Mouse (Mus musculus): ENCODE data around the gene Ankmy1. TPM values are rescaled to one million over a fixed set of nuclear protein-coding genes. Genes with fewer than 3 reads are reported as not detected.

Ankmy1 gene
- polyA plus RNA-seq, 1 experiment from 2014 or later: 2.4 TPM

GRCm38 (mm10) chr1:92872666-92873065 lies 30.0 kb downstream of the Ankmy1 start:
- Histone ChIP-seq H3K4me1 (ENCODE audit: control insufficient read depth, insufficient read depth, low read length) (no peaks in the 10 kb centered on the region), H3K9ac (ENCODE audit: low read length) (no peak overlapping the region), H3K27ac (ENCODE audit: low read depth, low read length) (no peak overlapping the region), H3K9me3 (replicated peaks; ENCODE audit: control insufficient read depth, low read length) (no peaks in the 10 kb centered on the region), H3K27me3 (replicated peaks; ENCODE audit: control insufficient read depth, insufficient read depth, low read length) (no peaks in the 10 kb centered on the region), H3K4me3 (ENCODE audit: low read depth, low read length) (no peak overlapping the region), H3K36me3 (ENCODE audit: control insufficient read depth, insufficient read depth, low read length) (no peaks in the 10 kb centered on the region), H3K4me2 (ENCODE audit: low read length) (no peak overlapping the region)
- ATAC-seq (no peak), DNase-seq (ENCODE audit: low spot score) (no peak)
- 89% methylated on average over 7 of the region's 7 CpGs for WGBS

GRCm38 (mm10) chr1:92869985-92870384 lies 32.7 kb downstream of the Ankmy1 start:
- ATAC-seq (no peak), DNase-seq (ENCODE audit: low spot score) (no peak)
- Histone ChIP-seq H3K4me1 (ENCODE audit: control insufficient read depth, insufficient read depth, low read length) (peaks cover 5% of the 10 kb centered on the region), H3K9ac (ENCODE audit: low read length) (no peak overlapping the region), H3K4me3 (ENCODE audit: low read depth, low read length) (no peak overlapping the region), H3K27me3 (replicated peaks; ENCODE audit: control insufficient read depth, insufficient read depth, low read length) (no peaks in the 10 kb centered on the region), H3K4me2 (ENCODE audit: low read length) (no peak overlapping the region), H3K9me3 (replicated peaks; ENCODE audit: control insufficient read depth, low read length) (no peaks in the 10 kb centered on the region), H3K36me3 (ENCODE audit: control insufficient read depth, insufficient read depth, low read length) (no peaks in the 10 kb centered on the region), H3K27ac (ENCODE audit: low read depth, low read length) (no peak overlapping the region)
- 83% methylated on average over 2 of the region's 2 CpGs for WGBS

- H3K36me3 ChIP-seq (ENCODE audit: control insufficient read depth, insufficient read depth, low read length): no peaks in the 10 kb centered on the region
- H3K4me1 ChIP-seq (ENCODE audit: control insufficient read depth, insufficient read depth, low read length): peaks cover 5% of the 10 kb centered on the region
- H3K9me3 ChIP-seq (replicated peaks; ENCODE audit: control insufficient read depth, low read length): no peaks in the 10 kb centered on the region
- DNase-seq (ENCODE audit: low spot score) (no peak), ATAC-seq (no peak)
- H3K4me2 ChIP-seq (ENCODE audit: low read length): no peak overlapping the region
- no peaks in the 10 kb centered on the region for H3K27me3 ChIP-seq (replicated peaks; ENCODE audit: control insufficient read depth, insufficient read depth, low read length)
- no peak overlapping the region for H3K9ac ChIP-seq (ENCODE audit: low read length)
- 63% methylated on average over 2 of the region's 2 CpGs for WGBS
- no peak overlapping the region for H3K27ac ChIP-seq (ENCODE audit: low read depth, low read length)
- H3K4me3 ChIP-seq (ENCODE audit: low read depth, low read length): no peak overlapping the region
Measured at GRCm38 (mm10) chr1:92866170-92866569, 36.5 kb downstream of the Ankmy1 start.

GRCm38 (mm10) chr1:92863268-92863667 lies 39.4 kb downstream of the Ankmy1 start:
- H3K27ac ChIP-seq (ENCODE audit: low read depth, low read length): no peak overlapping the region
- H3K4me3 ChIP-seq (ENCODE audit: low read depth, low read length): no peak overlapping the region
- H3K9ac ChIP-seq (ENCODE audit: low read length): no peak overlapping the region
- peaks cover 28% of the 10 kb centered on the region for H3K36me3 ChIP-seq (ENCODE audit: control insufficient read depth, insufficient read depth, low read length)
- H3K27me3 ChIP-seq (replicated peaks; ENCODE audit: control insufficient read depth, insufficient read depth, low read length): no peaks in the 10 kb centered on the region
- WGBS: 86% methylated on average over 4 of the region's 4 CpGs
- H3K4me1 ChIP-seq (ENCODE audit: control insufficient read depth, insufficient read depth, low read length): peaks cover 5% of the 10 kb centered on the region
- H3K4me2 ChIP-seq (ENCODE audit: low read length): no peak overlapping the region
- DNase-seq (ENCODE audit: low spot score) (no peak), ATAC-seq (no peak)
- H3K9me3 ChIP-seq (replicated peaks; ENCODE audit: control insufficient read depth, low read length): no peaks in the 10 kb centered on the region

GRCm38 (mm10) chr1:92861503-92861902 lies 41.2 kb downstream of the Ankmy1 start:
- peaks cover 46% of the 10 kb centered on the region for H3K36me3 ChIP-seq (ENCODE audit: control insufficient read depth, insufficient read depth, low read length)
- ATAC-seq: 0 out of 2 replicates have a peak, but pooled peaks have one; percentile 7
- no peak overlapping the region for H3K9ac ChIP-seq (ENCODE audit: low read length)
- no peak overlapping the region for H3K4me3 ChIP-seq (ENCODE audit: low read depth, low read length)
- H3K27me3 ChIP-seq (replicated peaks; ENCODE audit: control insufficient read depth, insufficient read depth, low read length): no peaks in the 10 kb centered on the region
- 71% methylated on average over 6 of the region's 6 CpGs for WGBS
- H3K4me1 ChIP-seq (ENCODE audit: control insufficient read depth, insufficient read depth, low read length): peaks cover 5% of the 10 kb centered on the region
- H3K4me2 ChIP-seq (ENCODE audit: low read length): no peak overlapping the region
- DNase-seq (ENCODE audit: low spot score): no peak
- no peaks in the 10 kb centered on the region for H3K9me3 ChIP-seq (replicated peaks; ENCODE audit: control insufficient read depth, low read length)
- H3K27ac ChIP-seq (ENCODE audit: low read depth, low read length): no peak overlapping the region

GRCm38 (mm10) chr1:92852450-92852849 lies 50.3 kb downstream of the Ankmy1 start:
- Histone ChIP-seq H3K9ac (ENCODE audit: low read length) (no peak overlapping the region), H3K36me3 (ENCODE audit: control insufficient read depth, insufficient read depth, low read length) (peaks cover 63% of the 10 kb centered on the region), H3K9me3 (replicated peaks; ENCODE audit: control insufficient read depth, low read length) (no peaks in the 10 kb centered on the region), H3K4me1 (ENCODE audit: control insufficient read depth, insufficient read depth, low read length) (peaks cover 19% of the 10 kb centered on the region), H3K27ac (ENCODE audit: low read depth, low read length) (no peak overlapping the region), H3K27me3 (replicated peaks; ENCODE audit: control insufficient read depth, insufficient read depth, low read length) (no peaks in the 10 kb centered on the region), H3K4me2 (ENCODE audit: low read length) (no peak overlapping the region), H3K4me3 (ENCODE audit: low read depth, low read length) (no peak overlapping the region)
- ATAC-seq (no peak), DNase-seq (ENCODE audit: low spot score) (no peak)
- whole genome bisulfite sequencing: 92% methylated on average over 2 of the region's 2 CpGs

- Histone ChIP-seq H3K27ac (ENCODE audit: low read depth, low read length) (peak overlapping the region; percentile 86; the same call in 1 of the 2 replicates), H3K4me2 (ENCODE audit: low read length) (peak overlapping the region; percentile 58), H3K9me3 (replicated peaks; ENCODE audit: control insufficient read depth, low read length) (no peaks in the 10 kb centered on the region), H3K9ac (ENCODE audit: low read length) (peak overlapping the region; percentile 58), H3K27me3 (replicated peaks; ENCODE audit: control insufficient read depth, insufficient read depth, low read length) (no peaks in the 10 kb centered on the region), H3K4me3 (ENCODE audit: low read depth, low read length) (peak overlapping the region; percentile 40), H3K36me3 (ENCODE audit: control insufficient read depth, insufficient read depth, low read length) (peaks cover 39% of the 10 kb centered on the region), H3K4me1 (ENCODE audit: control insufficient read depth, insufficient read depth, low read length) (peaks cover 23% of the 10 kb centered on the region)
- ATAC-seq: no peak
- no peak for DNase-seq (ENCODE audit: low spot score)
- WGBS: 48% methylated on average over 13 of the region's 13 CpGs
Measured at GRCm38 (mm10) chr1:92849938-92850574, 52.6 kb downstream of the Ankmy1 start.

- peaks cover 28% of the 10 kb centered on the region for H3K4me1 ChIP-seq (ENCODE audit: control insufficient read depth, insufficient read depth, low read length)
- H3K36me3 ChIP-seq (ENCODE audit: control insufficient read depth, insufficient read depth, low read length): peaks cover 36% of the 10 kb centered on the region
- DNase-seq (ENCODE audit: low spot score) (no peak), ATAC-seq (no peak)
- peak overlapping the region; percentile 58 for H3K4me2 ChIP-seq (ENCODE audit: low read length)
- H3K27me3 ChIP-seq (replicated peaks; ENCODE audit: control insufficient read depth, insufficient read depth, low read length): no peaks in the 10 kb centered on the region
- H3K9me3 ChIP-seq (replicated peaks; ENCODE audit: control insufficient read depth, low read length): no peaks in the 10 kb centered on the region
- H3K9ac ChIP-seq (ENCODE audit: low read length): peak overlapping the region; percentile 58
- peak overlapping the region; percentile 86 for H3K27ac ChIP-seq (ENCODE audit: low read depth, low read length)
- peak overlapping the region; percentile 40 for H3K4me3 ChIP-seq (ENCODE audit: low read depth, low read length)
- 74% methylated on average over 2 of the region's 2 CpGs for WGBS
Measured at GRCm38 (mm10) chr1:92849491-92849890, 53.2 kb downstream of the Ankmy1 start.
